In genomic region chr1:181371226-181371625, GRCm38 (mm10) we compare ENCODE assay signal across 18 mouse cellular contexts. TPM values are rescaled to one million over a fixed set of nuclear protein-coding genes. Genes with fewer than 3 reads are reported as not detected.
"Had no signal": no experiment of that assay in that cellular context is flagged by ENCODE, and none has a peak within 500 bp of the region (broad histone marks: within the 10 kb centered on the region; RNA-seq: fewer than 3 reads in every experiment).

No protein-coding gene starts in this region.

- H3K9me3 ChIP-seq: limb, embryonic 12.5 days; liver, embryonic 15.5 days; midbrain, embryonic 15.5 days; neural tube, embryonic 13.5 days had no signal

- H3K4me3 ChIP-seq: limb, embryonic 12.5 days; liver, embryonic 15.5 days; midbrain, embryonic 15.5 days; neural tube, embryonic 13.5 days had no signal

- H3K27me3 ChIP-seq: limb, embryonic 12.5 days; midbrain, embryonic 15.5 days; neural tube, embryonic 13.5 days had no signal

- ATAC-seq: lung, postnatal 0 days; midbrain, embryonic 15.5 days had no signal

- H3K36me3 ChIP-seq: limb, embryonic 12.5 days; liver, embryonic 15.5 days; midbrain, embryonic 15.5 days; neural tube, embryonic 13.5 days had no signal

- H3K27ac ChIP-seq: kidney, postnatal 0 days; limb, embryonic 12.5 days; liver, embryonic 15.5 days; midbrain, embryonic 15.5 days; neural tube, embryonic 13.5 days had no signal

- DNase-seq: kidney, adult 11 months; kidney, adult 9 months; kidney, postnatal 4 days; liver; lung, adult 2 months; lung, postnatal 36 days; retina, postnatal 1 day; right cerebral cortex, postnatal 25 days; thymus, postnatal 4 days had no signal

- H3K4me2 ChIP-seq: limb, embryonic 12.5 days; liver, embryonic 15.5 days; midbrain, embryonic 11.5 days; midbrain, embryonic 15.5 days; neural tube, embryonic 13.5 days had no signal

- H3K9ac ChIP-seq: limb, embryonic 12.5 days; liver, embryonic 15.5 days; midbrain, embryonic 15.5 days; neural tube, embryonic 13.5 days had no signal

RNA-seq across cellular contexts. Expression of gene Cnih3, which starts 18.8 kb away (rescaled TPM):
- total RNA-seq: megakaryocyte progenitor cell, adult 5-6 weeks; monocyte, adult 5-6 weeks had no signal
